Mouse (Mus musculus) granulocyte monocyte progenitor cell, adult 5-6 weeks (primary cell): ENCODE measurements around the gene Nckap1. TPM values are rescaled to one million over a fixed set of nuclear protein-coding genes. Genes with fewer than 3 reads are reported as not detected.
"Not testable (repeated sequence)": the region's sequence is repeated elsewhere in the genome, so short reads cannot be mapped to it uniquely, and the experiment has no call there.

Experiments
- ATAC-seq: replicated peaks from 2 replicates; pipeline ENCODE4 v1.8.0; 2016; ENCODE audit warnings: mild to moderate bottlenecking, moderate TSS enrichment, inconsistent platforms; ENCODE audit not compliant: poor library complexity, severe bottlenecking
- total RNA-seq, 2 experiments: library from RNA; stranded (forward) in 1 of 2; stranded (reverse) in 1 of 2; fragments of 200-712, 200-1000 nt in 1 of 2; fragments of >200 nt in 1 of 2; fragmentation: Nextera tagmentation in 1 of 2; gene quantifications; 2 replicates each; pipeline ENCODE4 v1.2.3; 2014 to 2017

Gene Nckap1
- total RNA-seq, 2 experiments from 2014 or later, result 0.11 to 1.7 TPM

DNA sequence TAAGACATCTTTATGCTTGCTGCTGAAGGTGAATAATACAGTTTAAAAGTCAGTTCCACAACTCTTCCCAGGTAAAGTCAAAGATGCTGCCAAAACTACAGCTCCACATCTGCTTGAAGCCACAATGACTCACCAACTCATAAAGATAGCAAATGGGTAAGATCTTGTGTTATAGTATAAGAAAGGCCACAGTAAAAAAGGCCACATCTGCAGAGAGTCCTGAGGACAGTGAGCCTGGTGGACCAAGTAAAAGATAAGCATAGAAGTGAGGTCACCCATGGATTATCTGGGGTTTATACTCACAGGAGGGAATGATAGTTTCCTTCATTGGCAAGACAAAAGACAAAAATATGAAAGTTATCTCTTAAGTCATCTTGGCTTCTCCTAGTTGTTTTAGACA is 18.9 kb downstream of the Nckap1 start:
- no peak for ATAC-seq

DNA sequence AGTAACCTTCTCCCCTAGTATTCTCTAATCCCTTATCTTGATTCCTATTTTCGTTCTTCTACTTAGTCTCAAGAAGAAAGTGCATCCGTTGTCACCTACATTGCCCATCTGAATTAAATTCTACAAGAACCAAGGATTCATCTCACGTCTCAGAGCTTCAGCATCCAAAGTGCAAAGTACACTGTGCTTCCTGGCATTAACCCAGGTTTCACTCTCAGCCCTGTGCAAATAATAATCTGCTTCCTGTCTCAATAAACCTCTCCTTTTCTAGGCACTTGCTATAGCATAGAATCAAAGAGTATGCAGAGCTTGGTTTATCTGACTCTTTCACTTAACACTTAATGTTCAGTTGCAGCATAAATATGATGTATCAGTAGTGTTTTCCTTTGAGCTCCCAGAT is 19.7 kb downstream of the Nckap1 start:
- ATAC-seq, result no peak

DNA sequence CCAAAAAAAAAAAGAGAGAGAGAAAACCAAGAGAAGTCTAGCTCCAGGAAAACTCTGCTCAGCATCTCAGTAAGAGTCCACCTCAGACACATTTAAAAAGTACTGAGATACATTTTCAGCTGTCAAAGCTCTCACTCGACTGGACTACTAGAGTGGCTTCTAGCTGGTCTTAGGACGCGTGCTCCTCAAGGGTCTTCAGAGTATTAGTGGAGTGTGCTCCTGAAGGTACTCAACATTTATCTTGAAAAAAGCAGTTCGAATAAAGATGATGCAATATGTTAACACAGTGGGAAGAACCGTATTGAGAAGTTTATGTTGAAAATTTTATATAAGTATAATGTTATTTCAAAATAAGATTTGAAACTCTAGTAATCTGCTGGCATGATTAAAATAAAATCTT is 20.4 kb downstream of the Nckap1 start:
- no peak for ATAC-seq

GRCm38 (mm10) chr2:80559655-80560054 is 21.5 kb downstream of the Nckap1 start:
- no peak for ATAC-seq

DNA sequence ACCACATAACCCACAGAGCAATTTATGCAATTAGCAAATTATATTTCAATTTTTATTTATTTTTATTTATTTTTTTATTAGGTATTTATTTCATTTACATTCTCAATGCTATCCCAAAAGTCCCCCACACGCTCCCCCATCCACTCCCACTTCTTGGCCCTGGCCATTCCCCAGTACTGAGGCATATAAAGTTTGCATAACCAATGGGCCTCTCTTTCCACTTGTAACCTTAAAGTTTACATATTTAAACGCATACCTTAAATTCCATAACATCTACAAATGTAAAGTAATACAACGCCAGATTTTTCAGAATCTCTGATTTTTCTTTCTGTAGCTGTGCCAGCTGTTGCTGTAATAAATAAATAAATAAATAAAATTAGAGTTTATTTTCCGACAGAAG is 26.7 kb downstream of the Nckap1 start:
- no peak for ATAC-seq

DNA sequence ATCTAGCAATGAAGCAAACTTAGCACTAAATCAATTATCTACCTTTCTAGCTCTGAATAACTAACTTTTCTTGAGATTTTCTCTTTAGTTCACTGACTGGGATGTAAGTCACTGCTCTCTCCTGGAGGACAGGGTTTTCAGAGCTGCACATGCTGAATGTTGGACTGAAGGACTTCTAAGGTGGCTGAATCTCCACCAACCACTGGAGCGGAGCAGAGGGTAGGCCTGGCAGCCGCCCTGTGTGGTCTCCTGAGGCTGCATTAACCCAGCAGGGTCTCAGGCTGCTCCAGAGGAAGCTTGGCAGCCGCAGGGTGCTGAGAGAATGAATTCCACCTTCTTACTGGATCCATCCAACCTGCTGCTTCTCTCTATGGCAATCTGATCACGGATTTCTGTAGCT is 31.5 kb downstream of the Nckap1 start:
- no peak for ATAC-seq

DNA sequence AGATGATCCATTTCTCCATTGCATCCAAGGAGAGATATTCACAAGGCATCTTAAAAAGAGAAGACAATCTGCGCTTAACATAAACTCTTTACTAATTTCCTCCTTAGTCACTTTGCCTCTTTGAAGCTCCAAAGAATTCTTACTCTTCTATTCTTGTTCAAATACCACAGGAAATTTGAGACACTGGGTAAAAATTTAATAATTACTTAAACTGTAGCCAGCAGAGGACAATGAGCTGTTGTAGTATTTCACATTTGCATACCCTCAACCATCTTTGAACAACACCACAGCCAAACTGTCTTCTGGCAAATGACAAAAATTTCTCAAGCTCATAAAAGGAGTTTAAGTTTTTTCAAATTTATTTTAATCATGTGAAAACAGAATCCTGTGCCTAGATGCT is 33.3 kb downstream of the Nckap1 start:
- no peak for ATAC-seq

DNA sequence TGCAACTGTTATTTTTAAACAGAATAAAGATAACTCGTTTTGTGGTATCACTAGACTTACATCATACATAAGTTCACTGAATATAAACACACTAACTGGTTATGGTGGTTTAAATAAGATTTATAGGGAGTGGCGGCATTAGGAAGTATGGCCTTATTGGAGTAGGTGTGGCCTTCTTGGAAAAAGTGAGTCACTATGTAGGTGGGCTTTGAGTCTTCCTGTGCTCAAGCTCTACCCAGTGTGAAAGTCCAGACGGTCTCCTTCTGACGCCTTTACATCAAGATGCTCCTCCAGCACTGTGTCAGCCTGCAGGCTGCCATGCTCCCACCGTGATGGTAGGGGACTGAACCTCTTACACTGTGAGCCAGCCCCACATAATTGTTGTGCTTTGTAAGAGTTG is 38.4 kb downstream of the Nckap1 start:
- ATAC-seq, result no peak

DNA sequence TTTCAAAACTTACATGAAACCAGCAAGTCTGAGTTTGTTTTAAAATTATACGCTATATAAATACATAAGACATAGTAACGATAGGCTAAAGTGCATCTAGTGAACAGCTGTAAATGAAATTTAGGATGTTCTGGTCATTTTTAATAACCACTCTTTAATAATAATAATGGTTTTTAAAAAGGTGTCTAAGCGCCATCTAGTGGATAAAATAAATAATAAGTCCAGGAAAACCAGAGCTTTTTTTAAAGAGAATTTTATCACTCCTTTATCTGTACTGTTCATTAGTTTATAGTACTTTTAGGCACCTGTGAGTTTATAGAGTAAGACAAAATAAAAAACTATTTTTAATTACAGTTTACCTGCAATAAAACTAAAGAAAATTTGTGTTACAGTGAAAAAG is 44.0 kb downstream of the Nckap1 start:
- no peak for ATAC-seq

DNA sequence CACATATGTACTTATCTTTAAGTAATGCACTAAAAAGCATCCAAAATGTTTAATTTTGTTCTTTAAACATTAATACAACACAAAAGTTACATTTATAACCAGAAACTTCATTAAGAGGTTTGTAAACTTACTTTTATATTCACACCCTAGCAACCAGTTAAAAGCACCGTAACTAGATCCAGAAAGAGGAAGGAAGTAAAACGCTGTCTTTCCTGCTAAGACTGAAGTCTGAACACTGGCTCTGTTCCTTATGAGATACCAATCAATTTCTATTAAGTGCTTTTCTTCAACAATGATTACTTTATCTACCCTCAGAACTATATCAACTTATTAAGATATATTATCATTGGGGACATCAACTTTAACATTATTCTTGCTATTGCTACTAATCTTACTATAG is 44.6 kb downstream of the Nckap1 start:
- peak; percentile 80 for ATAC-seq

DNA sequence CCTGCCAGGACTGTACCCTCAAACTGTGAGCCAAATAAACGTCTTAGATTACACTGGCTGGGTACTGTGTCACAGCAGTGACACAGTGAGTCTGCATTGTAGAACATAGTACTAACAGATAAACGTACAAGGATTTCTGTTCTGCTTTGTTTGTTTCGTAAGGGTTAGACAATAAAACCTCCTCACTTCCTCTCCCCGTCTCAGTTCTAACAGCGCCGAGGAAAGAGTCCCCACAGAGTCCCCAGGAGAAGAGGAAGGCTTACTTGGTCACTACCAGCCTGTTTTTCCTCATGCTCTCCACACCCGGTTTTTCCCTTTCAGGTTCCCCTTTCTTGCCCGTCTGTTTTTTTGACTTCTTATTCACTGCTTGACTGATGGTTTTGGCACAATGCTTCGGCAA is 56.9 kb downstream of the Nckap1 start:
- peak; percentile 99 for ATAC-seq

- ATAC-seq, result no peak
Measured at GRCm38 (mm10) chr2:80506051-80506802, 75.0 kb downstream of the Nckap1 start.

DNA sequence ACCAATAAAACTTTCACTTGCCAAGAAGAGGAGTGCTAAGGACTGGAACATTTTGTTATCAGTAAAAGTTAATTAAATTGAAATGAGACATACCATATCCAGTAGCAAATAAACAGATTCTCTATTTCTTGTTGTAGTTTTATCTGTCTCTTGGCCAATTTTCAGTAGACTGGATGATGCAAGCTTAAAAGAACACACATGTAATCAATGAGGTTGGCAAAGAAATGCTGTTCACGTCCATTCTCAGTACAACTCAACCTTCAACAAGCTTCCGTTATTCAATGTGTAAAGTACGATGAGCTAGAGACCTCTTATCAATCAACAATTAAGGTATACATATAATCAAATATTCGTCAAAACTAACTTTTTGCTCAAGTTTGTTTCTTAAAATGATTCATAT is 79.0 kb downstream of the Nckap1 start:
- no peak for ATAC-seq

- not testable (repeated sequence) for ATAC-seq
Measured at GRCm38 (mm10) chr2:80495304-80495703, 85.9 kb downstream of the Nckap1 start.

- ATAC-seq, result no peak
Measured at GRCm38 (mm10) chr2:80486851-80487250, 94.3 kb downstream of the Nckap1 start.

GRCm38 (mm10) chr2:80484951-80485350 is 96.2 kb downstream of the Nckap1 start:
- ATAC-seq, result no peak

DNA sequence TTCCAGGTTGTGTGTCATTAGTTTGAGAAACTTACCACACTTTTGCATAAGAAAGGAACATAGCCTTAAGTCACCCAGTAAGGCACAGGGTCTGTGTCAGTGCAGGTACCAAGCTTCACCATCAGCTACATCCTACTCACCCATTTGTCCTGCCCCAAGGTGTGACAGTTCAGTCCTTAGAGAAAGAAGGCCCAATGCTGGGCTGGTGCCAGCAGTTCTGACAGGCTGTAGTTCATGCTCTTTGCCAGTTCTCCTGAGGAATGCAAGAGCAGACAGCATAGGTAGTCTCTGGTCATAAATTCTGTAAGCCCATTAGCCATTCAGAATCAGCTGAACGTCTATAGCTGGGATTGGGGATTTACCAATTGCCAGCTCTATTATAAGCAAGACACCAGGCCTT is 105.3 kb downstream of the Nckap1 start:
- no peak for ATAC-seq

- no peak for ATAC-seq
Measured at GRCm38 (mm10) chr2:80474247-80474796, 106.9 kb downstream of the Nckap1 start.

- peak; percentile 90 for ATAC-seq
Measured at GRCm38 (mm10) chr2:80465991-80466821, 115.0 kb downstream of the Nckap1 start.

DNA sequence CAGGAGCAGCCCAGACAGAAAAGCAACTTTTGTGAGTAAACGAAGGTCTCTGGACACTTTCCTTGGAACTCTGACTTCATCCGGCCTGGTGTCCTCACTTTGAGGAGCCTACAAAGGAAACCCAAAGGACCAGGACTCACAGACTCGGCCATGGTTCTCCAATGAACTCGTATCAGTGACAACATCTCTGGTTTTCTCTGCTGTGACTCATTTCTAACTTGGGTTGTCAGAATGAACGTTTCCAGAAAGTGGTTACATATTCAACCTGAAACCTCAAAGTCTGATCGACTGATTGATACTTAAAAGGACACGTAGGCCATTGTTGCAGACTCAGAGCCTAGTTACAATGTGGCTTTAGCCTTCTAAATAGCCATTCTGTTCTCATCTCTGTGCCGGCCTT is 119.4 kb downstream of the Nckap1 start:
- ATAC-seq, result no peak
